Mouse (Mus musculus): Measurements from ENCODE around the gene Parp3. TPM values are rescaled to one million over a fixed set of nuclear protein-coding genes. Genes with fewer than 3 reads are reported as not detected.

Parp3 gene
- total and polyA plus RNA-seq, 3 experiments, result 0.85 to 3.2 TPM; not detected in 1

GRCm38 (mm10) chr9:106420608-106421007 is 56.1 kb downstream of the Parp3 start:
- Histone ChIP-seq H3K27me3 (ENCODE audit: insufficient read depth, low read length) (peaks cover 44% of the 10 kb centered on the region), H3K9me3 (replicated peaks) (no peaks in the 10 kb centered on the region), H3K4me3 (ENCODE audit: low read depth, low read length) (no peak overlapping the region), H3K4me1 (ENCODE audit: insufficient read depth, low read depth, low read length) (peaks cover 34% of the 10 kb centered on the region), H3K36me3 (replicated peaks) (no peaks in the 10 kb centered on the region)
- TF ChIP-seq TAL1 (conservative IDR thresholded peaks at IDR 0.05; ENCODE audit: low read depth, low read length) (no peak), CTCF (IDR thresholded peaks at IDR 0.05; ENCODE audit: low read depth, low read length) (no peak), GATA2 (IDR thresholded peaks at IDR 0.05; ENCODE audit: borderline replicate concordance, low read depth, low read length) (no peak), POLR2AphosphoS5 (IDR thresholded peaks at IDR 0.05; ENCODE audit: insufficient replicate concordance, low read depth, low read length) (no peak), GATA1 (IDR thresholded peaks at IDR 0.05; ENCODE audit: borderline replicate concordance, low read length) (no peak)
- ATAC-seq (ENCODE audit: extremely low read depth, insufficient number of reproducible peaks, low FRiP score, poor library complexity, severe bottlenecking) (no peak), DNase-seq (ENCODE audit: low spot score) (peak; percentile 28)

Other genes with a start within 250 kb of the Parp3 start
- gene Alas1, start 228.3 kb downstream of the Parp3 start, total RNA-seq (2014; fragmentation: Nextera tagmentation), result 59.1 and 67.8 TPM in 2 replicates
- 41.7 and 44.2 TPM in 2 replicates for gene Alas1, start 228.3 kb downstream of the Parp3 start, total RNA-seq (2017)
- gene Alas1, start 228.3 kb downstream of the Parp3 start, polyA plus RNA-seq (2012), result 8.5 and 10.3 TPM in 2 replicates
- 20.2 and 31.7 TPM in 2 replicates for gene Poc1a, start 195.9 kb downstream of the Parp3 start, total RNA-seq (2014; fragmentation: Nextera tagmentation)
- 25.6 and 28.8 TPM in 2 replicates for gene Poc1a, start 195.9 kb downstream of the Parp3 start, total RNA-seq (2017)
- gene Poc1a, start 195.9 kb downstream of the Parp3 start, polyA plus RNA-seq (2012), result 8.8 and 14.8 TPM in 2 replicates
- 49.3 and 50.4 TPM in 2 replicates for gene Dusp7, start 108.3 kb downstream of the Parp3 start, total RNA-seq (2014; fragmentation: Nextera tagmentation)
- 7.8 and 8.6 TPM in 2 replicates for gene Dusp7, start 108.3 kb downstream of the Parp3 start, total RNA-seq (2017)
- gene Dusp7, start 108.3 kb downstream of the Parp3 start, polyA plus RNA-seq (2012), result 27.3 and 32.5 TPM in 2 replicates
- 149 and 190 TPM in 2 replicates for gene Rpl29, start 47.5 kb downstream of the Parp3 start, total RNA-seq (2014; fragmentation: Nextera tagmentation)
- gene Rpl29, start 47.5 kb downstream of the Parp3 start, total RNA-seq (2017), result 81.1 and 107 TPM in 2 replicates
- 29.5 and 38.8 TPM in 2 replicates for gene Rpl29, start 47.5 kb downstream of the Parp3 start, polyA plus RNA-seq (2012)
- gene Acy1, start 38.6 kb downstream of the Parp3 start, total RNA-seq (2014; fragmentation: Nextera tagmentation), result 6.0 and 11.6 TPM in 2 replicates
- gene Acy1, start 38.6 kb downstream of the Parp3 start, total RNA-seq (2017), result 11.0 and 17.1 TPM in 2 replicates
- 12.7 and 16.5 TPM in 2 replicates for gene Acy1, start 38.6 kb downstream of the Parp3 start, polyA plus RNA-seq (2012)
- 6.9 and 7.7 TPM in 2 replicates for gene Abhd14b, start 29.5 kb downstream of the Parp3 start, total RNA-seq (2014; fragmentation: Nextera tagmentation)
- 2.6 and 3.1 TPM in 2 replicates for gene Abhd14b, start 29.5 kb downstream of the Parp3 start, total RNA-seq (2017)
- gene Abhd14b, start 29.5 kb downstream of the Parp3 start, polyA plus RNA-seq (2012), result 2.3 and 3.1 TPM in 2 replicates
- gene Abhd14a, start 29.3 kb downstream of the Parp3 start, total RNA-seq (2014; fragmentation: Nextera tagmentation), result 4.8 and 5.7 TPM in 2 replicates
- 7.7 and 8.4 TPM in 2 replicates for gene Abhd14a, start 29.3 kb downstream of the Parp3 start, total RNA-seq (2017)
- gene Abhd14a, start 29.3 kb downstream of the Parp3 start, polyA plus RNA-seq (2012), result 22.4 and 24.0 TPM in 2 replicates
- 9.2 and 9.9 TPM in 2 replicates for gene Pcbp4, start 23.7 kb downstream of the Parp3 start, total RNA-seq (2014; fragmentation: Nextera tagmentation)
- gene Pcbp4, start 23.7 kb downstream of the Parp3 start, total RNA-seq (2017), result 2.8 and 3.0 TPM in 2 replicates
- 18.9 and 22.1 TPM in 2 replicates for gene Pcbp4, start 23.7 kb downstream of the Parp3 start, polyA plus RNA-seq (2012)
- not detected in 2 replicates for gene Gpr62, start 11.0 kb downstream of the Parp3 start, total RNA-seq (2014; fragmentation: Nextera tagmentation)
- gene Gpr62, start 11.0 kb downstream of the Parp3 start, total RNA-seq (2017), result not detected in 2 replicates
- not detected in 2 replicates for gene Gpr62, start 11.0 kb downstream of the Parp3 start, polyA plus RNA-seq (2012)
- gene Rrp9, start 986 bp downstream of the Parp3 start, total RNA-seq (2014; fragmentation: Nextera tagmentation), result 25.7 and 45.8 TPM in 2 replicates
- gene Rrp9, start 986 bp downstream of the Parp3 start, total RNA-seq (2017), result 32.6 and 39.2 TPM in 2 replicates
- gene Rrp9, start 986 bp downstream of the Parp3 start, polyA plus RNA-seq (2012), result 357 and 455 TPM in 2 replicates
- not detected in 2 replicates for gene Iqcf1, start 23.0 kb upstream of the Parp3 start, total RNA-seq (2014; fragmentation: Nextera tagmentation)
- not detected in 2 replicates for gene Iqcf1, start 23.0 kb upstream of the Parp3 start, total RNA-seq (2017)
- not detected in 2 replicates for gene Iqcf1, start 23.0 kb upstream of the Parp3 start, polyA plus RNA-seq (2012)
- 3.6 and 5.3 TPM in 2 replicates for gene Iqcf5, start 37.6 kb upstream of the Parp3 start, total RNA-seq (2014; fragmentation: Nextera tagmentation)
- 0.76 and 1.2 TPM in 2 replicates for gene Iqcf5, start 37.6 kb upstream of the Parp3 start, total RNA-seq (2017)
- gene Iqcf5, start 37.6 kb upstream of the Parp3 start, polyA plus RNA-seq (2012), result 0.13 TPM in 1 of 2 replicates, not detected in the other
- gene Iqcf3, start 84.7 kb upstream of the Parp3 start, total RNA-seq (2014; fragmentation: Nextera tagmentation), result not detected in 2 replicates
- gene Iqcf3, start 84.7 kb upstream of the Parp3 start, total RNA-seq (2017), result not detected in 2 replicates
- not detected in 2 replicates for gene Iqcf3, start 84.7 kb upstream of the Parp3 start, polyA plus RNA-seq (2012)
- gene Iqcf4, start 94.0 kb upstream of the Parp3 start, total RNA-seq (2014; fragmentation: Nextera tagmentation), result not detected in 2 replicates
- not detected in 2 replicates for gene Iqcf4, start 94.0 kb upstream of the Parp3 start, total RNA-seq (2017)
- not detected in 2 replicates for gene Iqcf4, start 94.0 kb upstream of the Parp3 start, polyA plus RNA-seq (2012)
- not detected in 2 replicates for gene Iqcf6, start 149.6 kb upstream of the Parp3 start, total RNA-seq (2014; fragmentation: Nextera tagmentation)
- not detected in 2 replicates for gene Iqcf6, start 149.6 kb upstream of the Parp3 start, total RNA-seq (2017)
- gene Iqcf6, start 149.6 kb upstream of the Parp3 start, polyA plus RNA-seq (2012), result not detected in 2 replicates
- gene Grm2, start 179.1 kb upstream of the Parp3 start, total RNA-seq (2014; fragmentation: Nextera tagmentation), result not detected in 2 replicates
- 0.12 and 0.16 TPM in 2 replicates for gene Grm2, start 179.1 kb upstream of the Parp3 start, total RNA-seq (2017)
- gene Grm2, start 179.1 kb upstream of the Parp3 start, polyA plus RNA-seq (2012), result not detected in 2 replicates
- 39.7 and 54.5 TPM in 2 replicates for gene Tex264, start 209.0 kb upstream of the Parp3 start, total RNA-seq (2014; fragmentation: Nextera tagmentation)
- 52.3 and 63.6 TPM in 2 replicates for gene Tex264, start 209.0 kb upstream of the Parp3 start, total RNA-seq (2017)
- 39.1 and 40.6 TPM in 2 replicates for gene Tex264, start 209.0 kb upstream of the Parp3 start, polyA plus RNA-seq (2012)

All from G1E (cell line).